Mouse (Mus musculus): ENCODE results near the gene Kpna3.
"Not testable (repeated sequence)": the region's sequence is repeated elsewhere in the genome, so short reads cannot be mapped to it uniquely, and the experiment has no call there.

The Kpna3 gene

GRCm38 (mm10) chr14:61404941-61405340, 34.7 kb downstream of the Kpna3 start:
- no peak for DNase-seq (ENCODE audit: low read depth in 1 of 2, low spot score in 2 of 2)

DNA sequence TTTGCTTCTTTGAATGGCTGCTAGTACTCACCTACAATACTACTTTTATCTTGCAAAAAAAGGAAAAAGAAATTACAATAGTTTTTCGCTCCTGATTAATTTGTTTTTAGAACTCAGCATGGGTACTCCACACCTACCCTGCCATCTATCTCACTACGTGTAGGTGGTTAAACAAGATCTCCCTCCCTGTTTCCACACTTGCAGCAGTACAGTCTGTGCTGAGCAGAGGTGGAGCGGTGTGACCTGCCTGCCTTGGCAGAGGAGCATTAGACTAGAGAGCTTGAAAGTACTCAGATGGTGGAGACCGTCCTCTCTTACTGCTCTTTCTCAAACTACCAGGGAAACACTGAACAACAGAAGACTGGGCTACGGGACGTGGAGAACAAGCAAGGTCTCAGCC, 44.9 kb downstream of the Kpna3 start:
- DNase-seq (ENCODE audit: low read depth in 1 of 2, low spot score in 2 of 2) = no peak

GRCm38 (mm10) chr14:61390586-61390985, 49.1 kb downstream of the Kpna3 start:
- DNase-seq (ENCODE audit: low read depth in 1 of 2, low spot score in 2 of 2) = no peak

DNA sequence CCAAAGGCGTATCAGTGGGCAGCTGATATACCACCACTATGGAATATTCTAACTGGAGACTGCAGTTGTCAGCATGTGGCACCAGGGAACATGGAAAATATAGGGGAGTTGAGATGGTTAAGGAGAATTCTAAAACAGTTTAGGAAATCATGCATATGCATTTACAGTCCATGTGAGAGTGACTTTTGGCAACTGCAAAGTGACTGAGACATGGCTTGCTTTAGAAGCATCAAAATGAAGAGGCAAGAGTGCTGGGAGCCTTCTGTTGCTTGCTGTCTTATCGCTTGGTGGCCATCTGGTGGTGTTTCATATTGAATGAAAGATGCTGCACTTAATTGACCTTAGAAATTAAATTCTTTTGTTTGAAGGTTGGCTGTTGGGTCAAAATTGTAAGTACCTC, 72.4 kb downstream of the Kpna3 start:
- DNase-seq (ENCODE audit: low read depth in 1 of 2, low spot score in 2 of 2) = no peak

GRCm38 (mm10) chr14:61364656-61365055, 75.0 kb downstream of the Kpna3 start:
- DNase-seq (ENCODE audit: low read depth in 1 of 2, low spot score in 2 of 2) = no peak

DNA sequence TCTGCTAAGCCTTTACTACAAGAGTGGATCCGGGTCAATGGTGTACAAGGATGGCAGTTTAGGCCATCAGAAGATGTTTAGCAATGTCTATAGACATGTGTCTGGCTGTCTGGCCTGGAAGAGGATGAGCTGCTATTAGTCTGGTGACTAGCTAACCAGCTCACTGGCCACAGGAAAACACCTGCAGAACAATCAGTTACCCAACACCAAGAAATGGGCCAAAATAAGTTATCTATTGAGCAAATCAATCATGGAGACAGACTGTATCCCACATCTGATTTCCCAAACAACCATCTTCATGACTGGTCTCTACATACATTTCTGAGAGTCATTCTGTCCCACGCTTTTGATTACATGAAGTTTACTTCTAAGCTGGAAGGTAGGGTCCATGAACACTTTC, 75.9 kb downstream of the Kpna3 start:
- no peak for DNase-seq (ENCODE audit: low read depth in 1 of 2, low spot score in 2 of 2)

DNA sequence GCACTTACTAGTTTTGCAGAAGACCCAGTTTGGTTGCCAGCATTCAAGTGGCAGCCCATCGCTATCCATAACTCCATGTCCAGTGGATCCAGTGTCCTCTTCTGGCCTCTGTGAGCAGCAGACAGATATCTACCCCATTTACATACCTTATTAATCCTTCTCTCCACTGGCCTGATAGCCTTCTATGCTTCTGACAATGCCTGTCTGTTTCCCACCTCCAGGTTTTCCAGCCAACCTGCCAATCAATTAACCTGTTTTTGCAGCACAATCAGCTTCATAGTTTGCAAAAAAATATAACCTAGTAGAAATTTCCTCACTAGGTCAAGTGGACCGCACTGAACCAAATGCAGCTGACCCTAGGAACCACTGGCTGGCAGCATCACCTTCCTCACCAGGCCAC, 77.4 kb downstream of the Kpna3 start:
- no peak for DNase-seq (ENCODE audit: low read depth in 1 of 2, low spot score in 2 of 2)

GRCm38 (mm10) chr14:61360981-61361511, 78.6 kb downstream of the Kpna3 start:
- DNase-seq (ENCODE audit: low read depth in 1 of 2, low spot score in 2 of 2) = no peak

GRCm38 (mm10) chr14:61360131-61360980, 79.3 kb downstream of the Kpna3 start, which contains the start of gene Ebpl:
Gene Ebpl, minus strand, starts transcription at chr14:61360439.
- peak; percentile 64 to 74 for DNase-seq (ENCODE audit: low read depth in 1 of 2, low spot score in 2 of 2)

- no peak for DNase-seq (ENCODE audit: low read depth in 1 of 2, low spot score in 2 of 2)
Measured at GRCm38 (mm10) chr14:61354251-61355235, 85.1 kb downstream of the Kpna3 start.

DNA sequence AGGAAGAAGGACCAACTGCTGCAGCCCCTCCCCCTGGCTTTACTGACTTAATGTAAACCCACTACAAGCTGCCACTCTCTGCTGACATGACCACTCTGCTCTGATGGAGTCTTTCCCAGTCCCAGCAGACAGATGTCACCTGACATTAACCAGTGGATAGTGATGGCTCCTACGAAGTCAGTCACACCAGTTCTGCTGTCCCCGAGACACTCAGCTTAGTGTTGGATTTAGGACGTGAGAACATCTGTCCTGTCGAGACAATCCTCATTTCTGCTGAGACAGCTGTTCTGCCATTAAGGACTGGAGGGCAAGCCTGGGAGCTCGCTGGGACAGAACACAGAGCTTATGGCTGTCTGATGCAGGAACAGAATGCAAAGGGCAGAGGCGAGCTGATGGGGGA, 88.9 kb downstream of the Kpna3 start:
- no peak for DNase-seq (ENCODE audit: low read depth in 1 of 2, low spot score in 2 of 2)

DNA sequence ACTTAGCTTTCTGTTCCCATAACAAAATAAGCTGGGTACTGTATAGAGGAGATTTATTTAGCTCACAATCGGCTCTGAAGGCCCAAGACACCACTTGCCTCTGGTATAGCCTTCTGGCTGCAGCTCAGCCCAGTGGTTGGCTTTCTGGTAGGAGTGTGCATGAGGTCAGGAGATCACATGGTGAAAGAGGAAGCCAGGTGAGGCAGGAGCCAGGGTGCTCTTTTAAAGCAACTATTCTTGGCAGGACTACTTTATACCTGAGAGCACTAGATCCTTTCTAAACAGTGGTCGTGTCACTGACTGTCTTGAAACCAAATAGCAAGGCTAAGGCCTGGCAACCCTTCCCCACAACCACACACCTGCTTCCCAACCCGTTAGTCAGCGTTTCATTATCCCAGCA, 89.8 kb downstream of the Kpna3 start:
- DNase-seq (ENCODE audit: low read depth in 1 of 2, low spot score in 2 of 2) = no peak

- no peak for DNase-seq (ENCODE audit: low read depth in 1 of 2, low spot score in 2 of 2)
Measured at GRCm38 (mm10) chr14:61346827-61347698, 92.6 kb downstream of the Kpna3 start.

- DNase-seq (ENCODE audit: low read depth in 1 of 2, low spot score in 2 of 2) = no peak
Measured at GRCm38 (mm10) chr14:61344590-61344989, 95.1 kb downstream of the Kpna3 start.

DNA sequence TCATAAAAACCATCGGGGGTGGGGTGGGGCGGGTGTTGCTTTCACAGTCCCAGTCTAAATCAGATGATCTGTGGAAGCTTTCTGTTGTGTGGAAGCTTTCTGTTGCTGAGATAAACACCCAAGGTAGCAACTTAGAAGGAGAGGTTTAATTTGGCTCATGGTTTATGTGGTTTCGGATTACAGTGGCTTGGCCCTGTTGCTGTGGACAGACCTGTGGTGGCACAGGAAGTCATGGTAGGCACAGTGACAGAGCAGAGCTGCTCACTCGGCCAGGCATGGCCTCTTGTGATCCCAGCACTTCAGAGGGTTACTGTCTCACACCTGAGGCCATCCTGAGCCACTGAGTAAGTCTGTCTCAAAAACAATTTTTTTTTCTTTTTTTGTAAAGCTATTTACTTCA, 100.3 kb downstream of the Kpna3 start:
- no peak for DNase-seq (ENCODE audit: low read depth in 1 of 2, low spot score in 2 of 2)

DNA sequence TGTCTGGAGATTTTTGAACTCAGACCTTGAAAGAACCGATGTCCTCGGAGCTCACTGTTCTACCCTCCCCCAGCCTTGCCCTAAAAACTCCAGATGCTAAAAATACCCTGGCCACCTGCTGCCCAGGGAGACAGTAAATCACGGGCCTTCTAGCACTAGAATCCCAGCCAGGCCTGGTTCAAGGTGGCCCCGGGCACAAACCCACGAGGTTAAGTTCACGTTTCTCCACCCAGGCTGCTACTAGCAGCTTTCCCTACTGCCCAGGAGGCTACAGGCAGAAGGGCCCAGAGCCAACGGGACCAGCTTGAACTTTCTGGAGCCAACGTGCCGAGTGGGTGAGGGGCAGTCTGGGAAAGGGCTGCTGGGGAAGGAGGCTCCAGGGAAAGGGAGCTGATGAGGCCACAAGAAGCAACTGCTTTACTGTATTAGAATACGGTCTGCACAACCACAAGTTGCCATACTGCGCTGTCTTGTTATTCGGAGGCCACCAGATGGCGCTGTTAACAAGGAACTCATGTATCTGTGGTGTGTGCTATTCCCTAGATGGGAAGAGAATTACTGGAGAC, 108.6 kb downstream of the Kpna3 start:
- peak; percentile 28 to 46 for DNase-seq (ENCODE audit: low read depth in 1 of 2, low spot score in 2 of 2)

GRCm38 (mm10) chr14:61330591-61330990, 109.1 kb downstream of the Kpna3 start:
- DNase-seq (ENCODE audit: low read depth in 1 of 2, low spot score in 2 of 2) = no peak

DNA sequence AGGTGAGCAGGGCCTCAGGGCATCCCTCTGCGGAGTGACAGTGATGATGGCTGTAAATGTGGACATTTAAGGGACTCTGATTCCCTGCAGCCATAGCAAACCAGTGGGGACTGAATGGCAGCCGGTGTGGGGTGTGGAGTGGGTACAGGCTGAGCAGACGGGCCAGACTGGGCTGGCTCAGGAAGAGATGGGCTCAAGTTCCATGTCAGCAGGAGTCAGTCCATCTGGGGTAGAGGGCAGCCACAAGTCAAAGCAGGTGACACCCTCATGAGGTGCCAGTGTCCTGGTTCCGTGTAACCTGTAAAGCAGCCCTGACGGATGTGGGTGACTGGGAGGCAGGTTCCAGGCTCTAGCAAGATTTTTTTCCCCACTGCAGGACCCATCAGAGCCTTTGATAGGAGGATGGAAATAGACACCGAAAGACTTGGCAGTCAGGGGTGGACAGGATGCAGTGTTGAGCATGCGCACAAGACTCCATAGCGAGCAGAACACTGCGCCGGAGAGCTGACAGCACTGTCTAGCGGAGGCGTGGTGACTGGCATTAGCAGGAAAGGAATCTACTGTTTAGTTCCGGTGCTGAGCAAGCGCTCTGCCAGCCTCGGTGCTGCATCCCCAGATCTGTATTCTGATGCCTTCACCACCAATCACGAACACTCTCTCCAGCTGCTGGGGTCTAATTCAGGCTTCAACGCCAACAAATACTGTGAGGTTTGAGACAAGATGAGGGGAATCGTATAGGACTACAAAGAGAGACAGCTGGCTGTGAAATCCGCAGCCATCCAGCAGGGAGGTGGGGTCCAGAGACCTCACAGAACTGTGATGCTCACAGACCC, 111.8 kb downstream of the Kpna3 start:
- DNase-seq (ENCODE audit: low read depth in 1 of 2, low spot score in 2 of 2) = peak in 1 of 2 experiments; percentile 24

DNA sequence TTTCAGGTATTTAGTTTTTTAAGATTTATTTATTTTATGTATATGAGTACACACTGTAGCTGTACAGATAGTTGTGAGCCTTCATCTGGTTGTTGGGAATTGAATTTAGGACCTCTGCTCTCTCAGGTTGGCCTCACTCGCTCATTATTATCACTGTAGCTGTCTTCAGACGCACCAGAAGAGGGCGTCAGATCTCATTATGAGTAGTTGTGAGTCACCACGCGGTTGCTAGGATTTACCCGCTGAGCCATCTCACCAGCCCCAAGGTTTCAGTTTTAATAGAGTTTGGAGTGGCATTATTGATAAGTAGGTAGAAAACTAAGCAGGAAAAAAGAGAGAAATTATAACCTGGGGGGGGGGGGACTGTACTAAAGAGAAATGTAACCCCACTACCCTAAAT, 112.7 kb downstream of the Kpna3 start:
- not testable (repeated sequence) for DNase-seq (ENCODE audit: low read depth in 1 of 2, low spot score in 2 of 2)
